Mouse (Mus musculus): ENCODE data around the gene Zc3h4. TPM values are rescaled to one million over a fixed set of nuclear protein-coding genes. Genes with fewer than 3 reads are reported as not detected.

The Zc3h4 gene
- polyA plus RNA-seq, 1 experiment from 2014 or later, result 20.0 TPM

DNA sequence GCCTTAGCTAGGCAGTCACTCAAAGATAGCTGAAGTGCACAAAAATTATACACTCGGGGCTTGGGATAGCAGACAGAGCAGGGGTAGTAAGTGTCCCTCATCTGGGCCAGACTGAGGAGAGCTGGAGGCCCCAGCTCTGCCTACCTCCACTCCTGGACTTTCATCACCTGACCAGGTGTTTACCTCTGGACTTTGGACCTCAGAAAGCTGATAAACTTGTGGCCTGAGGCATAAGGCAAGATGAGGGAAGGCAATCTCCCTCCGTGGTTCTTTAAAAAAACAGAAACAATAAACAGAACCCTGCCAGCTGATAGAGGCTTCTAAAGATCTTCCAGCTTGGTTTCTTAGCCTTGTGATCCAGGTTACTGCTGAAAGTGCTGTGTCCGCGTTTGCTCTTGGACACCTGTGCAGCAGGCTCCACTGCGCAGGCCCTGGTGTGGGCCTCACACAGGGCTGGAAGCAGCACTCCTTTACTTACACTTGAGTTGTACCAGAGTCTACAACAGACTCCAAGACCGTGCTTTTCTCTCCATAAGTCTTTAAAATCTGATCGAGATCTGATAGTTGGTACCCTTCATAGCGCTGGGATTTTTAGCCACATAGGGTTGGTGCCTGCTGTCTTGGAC is 19.9 kb downstream of the Zc3h4 start:
- H3K9me3 ChIP-seq, result no peaks in the 10 kb centered on the region
- no peaks in the 10 kb centered on the region for H3K27me3 ChIP-seq (replicated peaks)
- peaks cover 69% of the 10 kb centered on the region for H3K36me3 ChIP-seq (replicated peaks)
- no peak overlapping the region for H3K4me3 ChIP-seq
- H3K27ac ChIP-seq, result no peak overlapping the region
- no peaks in the 10 kb centered on the region for H3K4me1 ChIP-seq
- no peak overlapping the region for H3K4me2 ChIP-seq
- 92% methylated on average over 8 of the region's 8 CpGs for WGBS
- no peak overlapping the region for H3K9ac ChIP-seq
- no peak for ATAC-seq (replicated peaks)

DNA sequence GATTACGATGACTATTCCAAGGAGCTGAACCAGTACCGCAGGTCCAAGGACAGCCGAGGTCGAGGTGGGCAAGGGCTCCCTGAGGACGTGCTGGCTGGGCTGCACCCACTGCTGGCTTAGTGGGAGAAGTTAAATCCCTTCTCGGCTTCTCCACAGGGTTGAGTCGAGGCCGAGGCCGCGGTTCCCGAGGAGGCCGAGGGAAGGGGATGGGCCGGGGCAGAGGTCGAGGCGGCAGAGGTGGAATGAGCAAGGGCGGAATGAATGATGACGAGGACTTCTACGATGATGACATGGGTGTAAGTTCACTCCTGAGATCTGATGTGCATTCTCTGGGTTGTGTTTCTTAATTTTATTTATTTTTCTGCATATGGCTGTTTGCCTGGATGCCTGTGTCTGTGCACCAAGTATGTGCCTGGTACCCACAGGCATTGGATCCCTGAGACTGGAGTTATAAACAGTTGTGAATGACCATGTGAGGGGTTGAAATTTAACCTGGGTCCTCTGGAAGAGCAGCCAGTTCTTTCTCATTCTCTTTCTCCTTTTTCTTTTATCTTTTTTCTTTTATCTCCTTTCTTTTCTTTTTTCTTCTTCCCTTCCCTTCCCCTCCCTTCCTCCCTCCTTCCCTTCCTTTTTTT is 21.6 kb downstream of the Zc3h4 start:
- WGBS, result 90% methylated on average over 18 of the region's 18 CpGs
- Histone ChIP-seq H3K36me3 (replicated peaks) (peaks cover 75% of the 10 kb centered on the region), H3K27ac (no peak overlapping the region)

DNA sequence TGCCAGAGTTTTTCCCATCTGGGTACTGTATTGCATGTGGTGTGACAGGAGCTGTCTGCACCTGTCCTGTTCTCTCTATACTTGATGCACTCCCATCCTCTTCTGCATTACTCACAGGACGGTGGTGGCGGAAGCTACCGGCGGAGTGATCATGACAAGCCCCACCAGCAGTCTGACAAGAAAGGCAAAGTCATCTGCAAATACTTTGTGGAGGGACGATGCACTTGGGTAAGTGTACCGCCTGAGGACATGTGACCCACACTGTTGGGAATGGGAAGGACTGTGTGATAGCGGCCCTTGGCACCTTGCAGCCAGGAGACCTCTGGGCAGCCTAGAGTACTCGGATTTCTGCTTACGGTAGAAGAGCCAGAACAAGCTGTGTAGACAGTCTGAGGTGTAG is 23.0 kb downstream of the Zc3h4 start:
- H3K4me2 ChIP-seq, result no peak overlapping the region
- H3K27me3 ChIP-seq (replicated peaks), result no peaks in the 10 kb centered on the region
- H3K9me3 ChIP-seq, result no peaks in the 10 kb centered on the region
- no peak overlapping the region for H3K27ac ChIP-seq
- ATAC-seq (replicated peaks), result no peak
- H3K9ac ChIP-seq, result no peak overlapping the region
- no peaks in the 10 kb centered on the region for H3K4me1 ChIP-seq
- peaks cover 67% of the 10 kb centered on the region for H3K36me3 ChIP-seq (replicated peaks)
- 95% methylated on average over 9 of the region's 9 CpGs for WGBS
- H3K4me3 ChIP-seq, result no peak overlapping the region

More for the DNA sequence above, 21.6 kb downstream of the Zc3h4 start:
- no peak overlapping the region for H3K4me2 ChIP-seq
- ATAC-seq (replicated peaks), result no peak
- no peak overlapping the region for H3K4me3 ChIP-seq
- H3K4me1 ChIP-seq, result no peaks in the 10 kb centered on the region
- H3K9me3 ChIP-seq, result no peaks in the 10 kb centered on the region
- no peaks in the 10 kb centered on the region for H3K27me3 ChIP-seq (replicated peaks)
- H3K9ac ChIP-seq, result no peak overlapping the region

DNA sequence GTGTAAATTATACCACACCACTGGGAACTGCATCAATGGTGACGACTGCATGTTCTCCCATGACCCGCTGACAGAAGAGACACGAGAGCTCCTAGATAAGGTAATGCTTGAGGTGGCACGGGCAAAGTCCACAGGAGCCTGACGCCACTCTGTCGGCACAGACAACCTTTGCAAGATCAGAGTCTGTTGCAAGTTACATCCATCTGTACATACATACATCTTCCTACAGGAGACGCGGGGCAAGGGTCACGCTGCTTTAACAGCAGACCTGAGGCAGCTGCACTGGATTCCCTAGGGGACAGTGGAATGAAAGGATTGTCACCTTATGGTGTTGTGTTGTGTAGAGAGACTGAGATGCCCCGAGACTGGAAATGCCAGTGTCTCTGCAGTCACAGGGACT is 25.0 kb downstream of the Zc3h4 start:
- Histone ChIP-seq H3K9ac (no peak overlapping the region), H3K4me1 (no peaks in the 10 kb centered on the region), H3K36me3 (replicated peaks) (peaks cover 75% of the 10 kb centered on the region), H3K9me3 (no peaks in the 10 kb centered on the region), H3K4me3 (no peak overlapping the region), H3K27me3 (replicated peaks) (no peaks in the 10 kb centered on the region), H3K27ac (no peak overlapping the region), H3K4me2 (no peak overlapping the region)
- ATAC-seq (replicated peaks), result 0 out of 2 replicates have a peak, but pooled peaks have one; percentile 27
- WGBS, result 92% methylated on average over 10 of the region's 10 CpGs

DNA sequence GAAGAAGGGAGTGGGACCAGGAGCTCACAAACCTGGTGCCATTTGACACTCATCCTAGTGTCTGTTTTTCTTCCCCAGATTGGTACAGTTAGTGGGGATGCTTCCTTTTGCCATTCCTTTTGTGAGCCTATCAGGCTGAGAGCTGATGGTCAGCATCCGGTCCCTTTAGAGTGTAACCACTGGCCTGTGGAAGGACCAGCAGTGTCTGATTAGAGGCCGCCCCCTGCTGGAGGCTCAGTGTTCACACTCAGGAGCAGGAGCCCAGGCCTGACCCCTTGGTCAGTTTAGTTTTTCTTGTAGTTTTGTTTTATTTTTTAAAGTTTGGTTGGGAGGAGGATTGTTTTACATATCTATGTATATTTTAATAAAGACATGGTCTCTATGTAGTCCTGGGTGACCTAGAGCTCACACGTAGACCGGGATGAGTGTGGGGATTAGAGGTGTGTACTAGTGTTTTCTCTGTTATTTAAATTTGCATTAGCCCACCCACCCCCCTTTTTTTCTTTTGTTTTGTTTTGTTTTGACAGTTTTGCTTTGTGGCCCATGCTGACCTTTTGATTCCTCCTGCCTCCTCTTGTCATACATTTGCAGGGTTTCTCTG is 25.5 kb downstream of the Zc3h4 start:
- H3K36me3 ChIP-seq (replicated peaks), result peaks cover 75% of the 10 kb centered on the region
- 0 out of 2 replicates have a peak, but pooled peaks have one; percentile 45 for ATAC-seq (replicated peaks)
- no peak overlapping the region for H3K27ac ChIP-seq
- no peak overlapping the region for H3K4me3 ChIP-seq
- no peak overlapping the region for H3K9ac ChIP-seq
- H3K27me3 ChIP-seq (replicated peaks), result no peaks in the 10 kb centered on the region
- H3K4me2 ChIP-seq, result no peak overlapping the region
- H3K4me1 ChIP-seq, result no peaks in the 10 kb centered on the region
- WGBS, result 55% methylated on average over 4 of the region's 4 CpGs
- no peaks in the 10 kb centered on the region for H3K9me3 ChIP-seq

DNA sequence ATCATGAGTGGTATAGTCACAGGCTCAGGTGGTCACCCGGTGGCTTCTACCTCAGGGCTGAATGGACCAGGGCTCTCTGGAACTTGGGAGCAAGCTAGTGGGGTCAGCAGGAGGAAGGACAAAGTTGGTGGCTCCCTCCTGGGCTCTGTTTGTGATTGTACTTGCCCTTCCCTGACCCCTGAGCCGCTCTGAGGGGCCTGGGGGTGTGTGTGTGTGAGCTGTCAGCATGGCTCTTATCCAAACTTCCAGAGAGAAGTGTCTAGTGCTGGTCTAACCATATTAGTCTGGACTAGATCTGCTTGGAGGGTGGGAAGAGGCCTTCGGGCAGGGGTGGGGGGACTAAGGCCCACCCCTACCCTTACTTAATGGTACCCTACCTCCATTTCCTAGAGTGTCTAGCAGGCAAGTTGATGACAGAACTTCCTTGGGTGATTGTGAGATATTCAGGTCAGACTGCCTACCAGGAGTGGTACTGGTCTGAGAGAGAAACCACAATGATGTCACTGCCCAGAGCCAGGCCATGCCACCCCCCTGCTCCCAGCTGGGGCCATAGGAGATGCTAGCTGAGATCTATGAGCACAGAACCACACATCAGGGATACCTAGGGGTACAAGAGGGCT is 32.8 kb downstream of the Zc3h4 start:
- WGBS, result 92% methylated on average over 3 of the region's 3 CpGs
- Histone ChIP-seq H3K4me2 (no peak overlapping the region), H3K9me3 (no peaks in the 10 kb centered on the region), H3K27ac (no peak overlapping the region), H3K27me3 (replicated peaks) (no peaks in the 10 kb centered on the region), H3K36me3 (replicated peaks) (peaks cover 69% of the 10 kb centered on the region), H3K9ac (no peak overlapping the region), H3K4me1 (no peaks in the 10 kb centered on the region), H3K4me3 (no peak overlapping the region)
- no peak; the same call in 1 of the 2 replicates for ATAC-seq (replicated peaks)

DNA sequence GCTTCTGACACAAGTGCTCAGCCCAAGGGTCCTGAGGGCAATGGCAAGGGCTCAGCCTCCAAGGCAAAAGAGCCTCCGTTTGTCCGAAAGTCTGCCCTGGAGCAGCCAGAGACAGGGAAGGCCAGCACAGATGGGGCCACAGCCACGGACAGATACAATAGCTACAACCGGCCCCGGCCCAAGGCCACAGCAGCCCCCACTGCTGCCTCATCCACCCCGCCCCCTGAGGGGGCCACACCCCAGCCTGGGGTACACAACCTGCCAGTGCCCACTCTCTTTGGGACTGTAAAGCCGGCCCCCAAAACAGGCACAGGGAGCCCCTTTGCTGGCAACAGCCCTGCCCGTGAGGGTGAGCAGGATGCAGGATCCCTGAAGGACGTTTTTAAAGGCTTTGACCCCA is 34.4 kb downstream of the Zc3h4 start:
- H3K36me3 ChIP-seq (replicated peaks), result peaks cover 56% of the 10 kb centered on the region
- H3K4me1 ChIP-seq, result no peaks in the 10 kb centered on the region
- H3K4me3 ChIP-seq, result no peak overlapping the region
- H3K27me3 ChIP-seq (replicated peaks), result no peaks in the 10 kb centered on the region
- no peak for ATAC-seq (replicated peaks)
- H3K27ac ChIP-seq, result no peak overlapping the region
- WGBS, result 88% methylated on average over 9 of the region's 9 CpGs
- H3K4me2 ChIP-seq, result no peak overlapping the region
- no peaks in the 10 kb centered on the region for H3K9me3 ChIP-seq
- no peak overlapping the region for H3K9ac ChIP-seq

DNA sequence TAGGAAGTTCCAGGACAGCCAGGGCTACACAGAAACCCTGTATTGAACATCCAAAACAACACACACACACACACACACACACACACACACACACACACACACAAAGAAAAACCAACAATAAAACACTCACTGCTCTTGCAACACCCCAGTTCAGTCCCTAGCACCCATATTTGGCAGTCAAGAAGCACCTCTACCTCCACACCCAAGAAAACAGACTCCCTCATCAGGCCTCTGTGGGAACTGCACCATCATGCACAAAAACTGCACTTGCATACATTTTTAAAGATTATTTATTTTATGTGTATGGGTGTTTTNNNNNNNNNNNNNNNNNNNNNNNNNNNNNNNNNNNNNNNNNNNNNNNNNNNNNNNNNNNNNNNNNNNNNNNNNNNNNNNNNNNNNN is 40.5 kb downstream of the Zc3h4 start:
- Histone ChIP-seq H3K4me1 (no peaks in the 10 kb centered on the region), H3K4me2 (no peak overlapping the region), H3K36me3 (replicated peaks) (peaks cover 4% of the 10 kb centered on the region; the same call in 1 of the 2 replicates), H3K9ac (no peak overlapping the region), H3K27ac (no peak overlapping the region), H3K9me3 (no peaks in the 10 kb centered on the region), H3K4me3 (no peak overlapping the region), H3K27me3 (replicated peaks) (no peaks in the 10 kb centered on the region)
- no peak for ATAC-seq (replicated peaks)

DNA sequence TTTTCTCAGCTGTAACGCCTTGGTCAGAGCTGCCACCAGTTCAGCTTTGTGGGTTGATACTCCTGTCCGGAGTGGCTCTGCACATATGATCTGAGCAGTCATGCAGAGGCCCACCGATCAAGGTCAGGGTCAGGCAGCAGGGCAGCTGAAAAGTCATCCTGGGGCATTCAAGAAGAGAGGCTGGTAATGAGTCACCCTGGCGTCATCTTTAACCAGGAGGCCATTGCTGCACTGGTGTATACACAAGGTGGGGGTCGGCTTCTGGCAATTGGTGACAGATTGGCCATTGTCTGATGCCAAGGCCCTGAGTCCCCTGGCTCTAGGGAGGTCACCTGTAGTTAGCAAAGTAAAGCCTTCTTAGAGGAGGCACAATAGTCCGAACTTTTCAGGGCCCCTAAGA is 50.9 kb downstream of the Zc3h4 start:
- H3K36me3 ChIP-seq (replicated peaks), result no peaks in the 10 kb centered on the region
- no peak overlapping the region for H3K4me2 ChIP-seq
- WGBS, result 85% methylated on average over 6 of the region's 6 CpGs
- H3K27ac ChIP-seq, result no peak overlapping the region
- no peak for ATAC-seq (replicated peaks)
- no peak overlapping the region for H3K4me3 ChIP-seq
- no peaks in the 10 kb centered on the region for H3K27me3 ChIP-seq (replicated peaks)
- H3K4me1 ChIP-seq, result peaks cover 11% of the 10 kb centered on the region
- no peak overlapping the region for H3K9ac ChIP-seq
- no peaks in the 10 kb centered on the region for H3K9me3 ChIP-seq

DNA sequence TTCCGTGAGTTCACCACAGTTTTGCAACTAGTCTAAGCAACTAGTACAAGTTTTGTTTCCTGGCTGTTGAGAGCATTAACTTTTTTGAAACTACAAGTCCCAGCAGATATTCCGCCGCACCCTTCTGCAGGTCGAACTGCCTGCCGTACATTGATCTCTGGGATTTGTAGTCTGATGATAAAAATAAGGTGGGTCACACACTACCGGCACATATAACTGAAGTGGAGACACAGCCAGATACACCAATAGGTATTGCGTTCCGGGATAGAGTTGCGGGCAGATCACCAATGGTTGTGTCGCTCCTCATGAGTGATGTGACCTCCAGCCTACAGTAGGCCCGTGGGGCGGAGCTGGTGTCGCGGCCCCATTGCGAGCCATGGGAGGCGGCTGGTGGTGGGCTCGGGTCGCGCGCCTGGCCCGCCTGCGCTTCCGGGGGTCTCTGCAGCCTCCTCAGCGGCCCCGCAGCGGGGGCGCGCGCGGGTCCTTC is 51.9 kb downstream of the Zc3h4 start, which contains the start of gene Tmem160:
Tmem160 (plus strand) TSS at position 193 of the 487 bp plus-strand sequence.
- H3K36me3 ChIP-seq (replicated peaks), result no peaks in the 10 kb centered on the region
- peak within 1 kb of the TSS; percentile 56 for H3K9ac ChIP-seq
- peak within 1 kb of the TSS; percentile 81 for H3K4me2 ChIP-seq
- ATAC-seq (replicated peaks), result peak; percentile 98
- peaks cover 11% of the 10 kb centered on the region for H3K4me1 ChIP-seq
- no peaks in the 10 kb centered on the region for H3K27me3 ChIP-seq (replicated peaks)
- WGBS, result 1% methylated on average over 30 of the region's 30 CpGs
- peak within 1 kb of the TSS; percentile 76 for H3K27ac ChIP-seq
- no peaks in the 10 kb centered on the region for H3K9me3 ChIP-seq
- H3K4me3 ChIP-seq, result peak within 1 kb of the TSS; percentile 86

DNA sequence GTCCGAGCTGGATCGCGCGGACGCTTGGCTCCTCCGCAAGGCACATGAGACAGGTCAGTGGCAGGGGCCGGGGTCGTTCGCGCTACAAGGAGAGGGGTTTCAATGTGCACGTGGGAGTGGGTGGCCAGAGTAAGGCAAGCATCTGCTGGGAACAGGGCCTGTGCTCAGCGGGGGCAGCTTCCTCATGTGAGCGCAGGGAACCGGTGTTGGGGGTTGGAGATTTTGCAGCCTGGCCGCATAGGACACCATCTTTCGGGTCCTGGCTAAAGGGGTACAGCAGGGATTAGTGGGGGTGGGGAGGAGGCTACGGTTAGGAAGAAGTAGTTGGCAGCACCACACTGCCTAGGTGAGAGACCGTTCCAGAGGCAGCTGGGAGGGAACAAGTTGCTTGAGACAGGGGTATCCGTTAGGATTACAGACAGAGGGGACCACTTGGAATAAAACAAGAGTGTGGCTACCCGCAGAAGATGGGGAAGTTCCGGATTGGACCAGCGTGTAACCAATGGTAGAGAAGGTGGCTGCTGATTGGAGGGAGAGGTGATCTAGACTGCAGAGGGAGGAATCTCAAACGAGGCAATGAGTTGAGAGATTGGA is 52.5 kb downstream of the Zc3h4 start:
- Histone ChIP-seq H3K4me2 (peak overlapping the region; percentile 81), H3K27ac (peak overlapping the region; percentile 76), H3K4me1 (peaks cover 11% of the 10 kb centered on the region), H3K27me3 (replicated peaks) (no peaks in the 10 kb centered on the region), H3K4me3 (peak overlapping the region; percentile 86), H3K9ac (peak overlapping the region; percentile 56), H3K36me3 (replicated peaks) (no peaks in the 10 kb centered on the region), H3K9me3 (no peaks in the 10 kb centered on the region)
- under 1% methylated on average over 23 of the region's 23 CpGs for WGBS
- ATAC-seq (replicated peaks), result peak; percentile 80

DNA sequence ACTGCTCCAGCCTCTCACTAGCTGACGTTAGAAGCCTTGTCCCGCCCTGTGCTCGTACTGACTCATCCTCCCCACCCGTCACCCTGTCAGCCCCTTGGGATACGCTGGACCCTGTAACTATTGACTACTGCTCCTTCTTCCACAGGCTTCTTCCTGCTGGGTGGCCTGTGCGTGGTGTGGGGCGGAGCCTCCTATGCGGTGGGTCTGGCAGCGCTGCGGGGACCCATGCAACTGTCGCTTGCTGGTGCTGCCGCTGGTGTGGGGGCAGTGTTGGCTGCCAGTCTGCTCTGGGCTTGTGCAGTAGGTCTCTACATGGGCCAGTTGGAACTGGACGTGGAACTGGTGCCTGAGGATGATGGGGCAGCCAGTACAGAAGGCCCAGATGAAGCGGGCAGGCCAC is 54.3 kb downstream of the Zc3h4 start:
- H3K4me1 ChIP-seq, result peaks cover 11% of the 10 kb centered on the region
- H3K9ac ChIP-seq, result no peak overlapping the region
- no peak overlapping the region for H3K4me2 ChIP-seq
- H3K4me3 ChIP-seq, result no peak overlapping the region
- H3K27me3 ChIP-seq (replicated peaks), result no peaks in the 10 kb centered on the region
- no peaks in the 10 kb centered on the region for H3K9me3 ChIP-seq
- H3K36me3 ChIP-seq (replicated peaks), result no peaks in the 10 kb centered on the region
- no peak overlapping the region for H3K27ac ChIP-seq
- ATAC-seq (replicated peaks), result no peak
- WGBS, result 93% methylated on average over 14 of the region's 14 CpGs
